Mouse (Mus musculus) forebrain, embryonic 16.5 days (tissue): ENCODE results near the gene Nr1h2. TPM values are rescaled to one million over a fixed set of nuclear protein-coding genes. Genes with fewer than 3 reads are reported as not detected.

Experiments used
- ATAC-seq: fragments of 200-750 bp; cut with Nextera tagmentation; 2 replicates; pipeline ENCODE4 v1.8.0; 2017; ENCODE audit warnings: mild to moderate bottlenecking, moderate library complexity
- H3K27ac ChIP-seq: fragments of 300-500 bp; sonication (generic); 2 replicates; pipeline ENCODE4 v1.5.1; 2014; ENCODE audit warnings: low read length, control low read depth
- H3K27me3 ChIP-seq: fragments of 300-500 bp; sonication (generic); replicated peaks from 2 replicates; pipeline ENCODE4 v1.6.1; 2014; ENCODE audit warnings: low read length; ENCODE audit not compliant: control insufficient read depth, insufficient read depth
- H3K36me3 ChIP-seq: fragments of 300-500 bp; sonication (generic); 2 replicates; pipeline ENCODE4 v1.6.1; 2014; ENCODE audit not compliant: control insufficient read depth, insufficient read depth
- H3K4me1 ChIP-seq: fragments of 300-500 bp; sonication (generic); replicated peaks from 2 replicates; pipeline ENCODE4 v1.6.1; 2014; ENCODE audit warnings: low read length; ENCODE audit not compliant: control insufficient read depth, insufficient read depth
- H3K4me2 ChIP-seq: fragments of 300-500 bp; sonication (generic); 2 replicates; pipeline ENCODE4 v1.6.1; 2014; ENCODE audit warnings: mild to moderate bottlenecking, low read length, control low read depth
- H3K4me3 ChIP-seq: fragments of 300-500 bp; sonication (generic); replicated peaks from 2 replicates; pipeline ENCODE4 v1.5.1; 2014; ENCODE audit warnings: mild to moderate bottlenecking, low read length, control low read depth
- H3K9ac ChIP-seq: fragments of 300-500 bp; sonication (generic); replicated peaks from 2 replicates; pipeline ENCODE4 v1.6.1; 2014; ENCODE audit warnings: low read depth, low read length, control low read depth
- H3K9me3 ChIP-seq: fragments of 300-500 bp; sonication (generic); 2 replicates; pipeline ENCODE4 v1.6.1; 2016; ENCODE audit warnings: low read length; ENCODE audit not compliant: control insufficient read depth
- WGBS: fragments of 180-500 bp; shearing (Covaris S2); extraction: QIAGEN DNeasy Blood & Tissue Kit; methylation state at CpG from one replicate; pipeline ENCODE4 v1.1.7; 2014; 5-methylcytosine and 5-hydroxymethylcytosine counted together
- polyA plus RNA-seq: library from polyadenylated mRNA; unstranded; fragments of >200 nt; fragmentation: Nextera tagmentation; extraction: Ambion mirVana; gene quantifications from 2 replicates; pipeline ENCODE4 v1.2.1, GENCODE M21; 2015

The Nr1h2 gene
- polyA plus RNA-seq, 1 experiment from 2014 or later: 69.8 TPM

DNA sequence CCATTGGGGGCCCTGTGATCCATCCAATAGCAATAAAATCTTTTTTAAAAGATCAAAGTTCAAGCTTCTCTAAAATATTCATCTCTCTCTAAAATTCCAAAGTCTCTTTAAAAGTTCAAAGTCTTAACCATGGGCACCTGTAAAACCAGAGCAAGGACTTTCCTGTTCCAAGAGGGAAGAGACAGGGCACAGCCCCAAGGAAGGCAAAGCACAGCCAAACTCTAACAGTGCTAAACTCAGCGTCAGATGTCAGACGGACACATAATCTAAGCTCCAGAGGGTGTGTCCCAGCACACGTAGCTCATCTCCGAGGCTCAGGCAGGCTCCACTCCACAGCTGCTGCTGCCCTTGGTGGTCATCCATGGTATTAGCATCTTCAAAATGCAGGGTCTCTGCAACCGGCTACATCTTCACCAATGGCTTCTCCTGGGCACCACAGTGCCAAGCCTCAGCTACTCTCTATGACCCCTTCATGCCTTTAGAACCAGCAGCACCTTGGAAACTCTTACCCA, 22.6 kb upstream of the Nr1h2 start:
- Histone ChIP-seq H3K9me3 (no peaks in the 10 kb centered on the region; the same call in 1 of the 2 replicates), H3K36me3 (no peaks in the 10 kb centered on the region), H3K4me2 (no peak overlapping the region), H3K9ac (no peak overlapping the region), H3K4me1 (no peaks in the 10 kb centered on the region), H3K27me3 (no peaks in the 10 kb centered on the region), H3K27ac (no peak overlapping the region), H3K4me3 (no peak overlapping the region)
- WGBS: 64% methylated on average over 5 of the region's 5 CpGs
- no peak for ATAC-seq

DNA sequence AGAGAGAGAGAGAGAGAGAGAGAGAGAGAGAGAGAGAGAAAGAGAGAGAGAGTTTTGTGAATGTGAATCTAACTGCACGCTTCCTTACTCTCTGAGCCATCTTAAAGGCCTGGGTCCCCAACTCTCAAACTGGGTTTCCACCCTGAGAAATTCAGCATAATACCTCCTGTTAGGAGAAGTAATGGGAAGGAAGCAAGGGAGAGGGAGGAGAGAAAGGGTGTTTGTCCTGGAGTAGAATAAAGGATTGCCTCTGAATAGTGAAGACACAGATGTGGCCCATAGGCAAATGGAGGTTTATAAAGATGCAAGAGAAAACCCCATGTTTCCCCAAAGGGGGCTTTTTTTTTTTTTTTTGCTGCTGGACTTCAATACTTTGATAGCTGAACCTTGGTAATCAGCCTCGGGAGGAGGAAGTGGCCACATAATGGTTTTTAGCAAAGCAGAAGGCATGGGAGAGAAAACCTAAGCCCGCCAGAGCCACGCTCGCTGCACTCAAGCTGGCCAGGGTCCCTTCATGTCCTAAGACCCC, 19.3 kb upstream of the Nr1h2 start:
- no peaks in the 10 kb centered on the region for H3K9me3 ChIP-seq
- H3K4me1 ChIP-seq: no peaks in the 10 kb centered on the region
- H3K4me3 ChIP-seq: no peak overlapping the region
- H3K4me2 ChIP-seq: no peak overlapping the region
- H3K27me3 ChIP-seq: 0 out of 2 replicates have a peak, but pooled peaks cover under 1% of the 10 kb centered on the region
- H3K27ac ChIP-seq: no peak overlapping the region
- H3K36me3 ChIP-seq: no peaks in the 10 kb centered on the region
- H3K9ac ChIP-seq: no peak overlapping the region
- ATAC-seq: no peak
- 69% methylated on average over 5 of the region's 5 CpGs for WGBS

DNA sequence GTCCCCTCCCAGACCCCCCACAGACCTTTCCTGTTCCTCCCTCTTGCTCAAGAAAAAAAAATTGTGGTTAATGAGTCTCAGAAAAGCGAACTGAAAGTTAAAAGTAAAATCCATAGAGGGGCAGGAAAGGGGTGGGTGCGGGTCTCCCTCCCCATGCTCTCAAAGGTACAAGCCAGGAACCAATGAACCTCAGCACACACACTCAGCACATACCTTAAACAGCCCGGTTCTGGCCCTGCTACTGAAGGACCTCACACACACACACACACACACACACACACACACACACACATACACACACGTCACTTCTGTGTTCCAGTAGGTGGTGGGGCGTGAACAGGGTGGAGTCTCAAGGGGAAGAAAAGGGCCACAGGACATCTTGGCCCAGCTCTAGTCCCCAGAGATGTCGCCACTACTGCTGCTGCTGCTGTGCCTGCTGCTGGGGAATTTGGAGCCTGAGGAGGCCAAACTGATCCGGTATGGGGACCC, 18.5 kb upstream of the Nr1h2 start, which contains the start of gene Napsa:
Gene Napsa (plus strand): TSS at position 168 of the 489 bp plus-strand sequence.
- no peak for ATAC-seq
- Histone ChIP-seq H3K27ac (no peak within 1 kb of the TSS), H3K4me1 (no peaks in the 10 kb centered on the region), H3K27me3 (0 out of 2 replicates have a peak, but pooled peaks cover 3% of the 10 kb centered on the region), H3K9ac (no peak within 1 kb of the TSS), H3K4me3 (no peak within 1 kb of the TSS), H3K9me3 (no peaks in the 10 kb centered on the region), H3K4me2 (no peak within 1 kb of the TSS), H3K36me3 (no peaks in the 10 kb centered on the region)
- WGBS: 34% methylated on average over 7 of the region's 7 CpGs

DNA sequence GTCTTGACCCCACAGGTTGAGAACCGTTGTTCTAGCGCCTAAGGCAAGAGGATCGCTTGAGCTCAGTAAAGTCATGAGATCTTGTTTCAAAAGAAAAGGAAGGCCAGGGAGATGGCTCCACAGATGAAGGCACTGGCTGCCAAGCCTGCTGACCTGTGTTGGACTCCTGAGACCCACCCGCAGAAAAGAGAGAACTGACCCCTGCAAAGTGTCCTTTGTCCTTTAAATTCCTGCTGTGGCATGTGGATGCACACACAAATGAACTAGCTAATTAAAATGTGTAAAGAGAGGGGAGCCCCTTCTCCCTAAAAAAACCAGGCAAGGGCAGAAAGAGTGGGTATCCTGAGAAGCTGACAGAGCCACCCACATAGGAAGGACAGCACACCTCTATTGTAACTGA, 18.1 kb upstream of the Nr1h2 start:
- WGBS: 29% methylated on average over 4 of the region's 4 CpGs
- H3K4me2 ChIP-seq: no peak overlapping the region
- no peaks in the 10 kb centered on the region for H3K9me3 ChIP-seq
- no peak overlapping the region for H3K4me3 ChIP-seq
- no peaks in the 10 kb centered on the region for H3K4me1 ChIP-seq
- no peak overlapping the region for H3K27ac ChIP-seq
- 0 out of 2 replicates have a peak, but pooled peaks cover 3% of the 10 kb centered on the region for H3K27me3 ChIP-seq
- H3K9ac ChIP-seq: no peak overlapping the region
- H3K36me3 ChIP-seq: no peaks in the 10 kb centered on the region
- no peak for ATAC-seq

DNA sequence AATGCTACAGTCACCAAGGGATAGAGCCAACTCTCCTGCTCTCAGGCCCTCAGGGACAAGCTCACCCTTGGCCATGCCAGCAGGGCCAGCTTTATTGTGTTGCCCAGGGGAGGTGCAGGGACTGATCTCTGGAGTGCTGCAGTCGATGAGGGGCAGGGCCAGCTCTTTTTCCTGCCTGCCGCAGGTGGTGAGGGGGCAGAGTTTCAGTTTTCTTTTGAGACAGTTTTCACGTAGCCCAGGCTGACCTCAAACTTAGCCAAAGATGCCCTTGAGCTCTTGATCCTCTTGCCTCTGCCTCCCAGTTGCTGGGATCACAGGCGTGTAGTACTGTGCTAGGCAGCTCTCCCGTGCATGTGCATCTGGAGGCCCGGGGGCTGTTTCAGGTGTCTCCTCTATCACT, 17.2 kb upstream of the Nr1h2 start:
- Histone ChIP-seq H3K4me1 (no peaks in the 10 kb centered on the region), H3K4me3 (no peak overlapping the region), H3K27ac (no peak overlapping the region), H3K36me3 (no peaks in the 10 kb centered on the region), H3K9ac (no peak overlapping the region), H3K4me2 (no peak overlapping the region), H3K9me3 (no peaks in the 10 kb centered on the region), H3K27me3 (0 out of 2 replicates have a peak, but pooled peaks cover 3% of the 10 kb centered on the region)
- ATAC-seq: no peak
- WGBS: 81% methylated on average over 6 of the region's 6 CpGs

DNA sequence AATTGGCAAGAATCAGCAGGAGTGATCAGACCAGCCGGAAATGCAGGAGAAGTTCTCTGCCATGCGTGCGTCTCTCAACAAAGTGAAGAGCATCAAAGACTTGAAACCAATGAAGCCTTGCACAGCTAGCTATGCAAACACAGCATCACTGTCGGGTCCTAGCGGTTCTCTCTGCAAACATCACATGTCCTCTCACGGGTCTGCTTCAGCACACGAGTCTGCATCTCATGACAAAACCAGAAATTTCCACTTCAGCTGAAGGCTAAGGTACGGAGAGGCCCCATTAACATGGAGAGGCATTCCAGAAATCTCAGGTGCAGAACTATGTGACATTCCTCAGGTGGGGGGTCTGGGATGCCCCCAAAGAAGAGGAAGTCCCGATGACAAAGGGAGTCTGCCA, 15.1 kb upstream of the Nr1h2 start:
- Histone ChIP-seq H3K27ac (no peak overlapping the region), H3K27me3 (0 out of 2 replicates have a peak, but pooled peaks cover 3% of the 10 kb centered on the region), H3K4me3 (no peak overlapping the region), H3K4me2 (no peak overlapping the region), H3K4me1 (no peaks in the 10 kb centered on the region), H3K9me3 (no peaks in the 10 kb centered on the region), H3K36me3 (no peaks in the 10 kb centered on the region), H3K9ac (no peak overlapping the region)
- ATAC-seq: no peak
- WGBS: 75% methylated on average over 9 of the region's 9 CpGs

DNA sequence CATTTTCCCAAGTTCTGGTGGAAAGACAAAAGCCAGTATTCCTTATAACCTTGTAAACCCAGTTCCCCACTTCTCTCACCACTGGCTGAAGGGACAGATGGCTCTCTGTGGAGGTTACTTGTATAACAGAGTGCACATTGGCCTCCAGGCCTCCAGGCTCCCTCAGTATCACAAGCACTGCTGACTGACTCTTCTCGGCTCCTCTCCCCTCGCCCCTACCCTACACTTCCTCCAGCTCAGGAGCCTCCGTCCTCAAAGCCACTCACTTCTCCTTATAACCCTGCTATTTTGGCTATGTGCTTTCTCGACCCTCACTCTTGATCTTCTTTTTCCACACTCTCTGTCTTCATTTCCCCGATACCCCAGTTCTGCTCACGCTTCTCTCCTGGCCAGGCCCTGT, 11.7 kb upstream of the Nr1h2 start:
- H3K4me1 ChIP-seq: no peaks in the 10 kb centered on the region
- no peaks in the 10 kb centered on the region for H3K36me3 ChIP-seq
- H3K4me3 ChIP-seq: no peak overlapping the region
- WGBS: 78% methylated on average over 6 of the region's 6 CpGs
- H3K27ac ChIP-seq: no peak overlapping the region
- H3K9me3 ChIP-seq: no peaks in the 10 kb centered on the region
- H3K9ac ChIP-seq: no peak overlapping the region
- H3K4me2 ChIP-seq: no peak overlapping the region
- ATAC-seq: no peak
- H3K27me3 ChIP-seq: 0 out of 2 replicates have a peak, but pooled peaks cover 3% of the 10 kb centered on the region

DNA sequence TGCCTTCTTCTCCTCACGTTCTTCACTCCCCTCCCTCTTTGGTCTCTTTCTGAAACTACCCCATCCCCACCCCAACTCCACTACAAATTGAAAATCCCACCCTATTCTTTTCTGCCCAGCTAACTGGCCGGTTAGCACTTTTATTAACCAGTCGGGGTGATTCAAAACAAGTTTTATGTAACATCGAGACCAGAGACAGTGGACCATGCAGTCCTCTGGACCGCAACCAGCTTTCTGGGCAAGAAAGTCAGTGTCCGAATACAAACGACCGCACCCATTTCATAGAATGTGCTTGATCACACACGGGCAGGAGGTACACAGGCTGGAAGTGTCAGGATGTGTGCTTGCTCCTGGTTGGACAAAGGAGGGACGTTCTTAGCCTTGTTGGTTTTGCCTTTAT, 10.7 kb upstream of the Nr1h2 start:
- Histone ChIP-seq H3K27ac (no peak overlapping the region), H3K27me3 (0 out of 2 replicates have a peak, but pooled peaks cover 3% of the 10 kb centered on the region), H3K4me3 (no peak overlapping the region), H3K9me3 (no peaks in the 10 kb centered on the region), H3K4me1 (no peaks in the 10 kb centered on the region), H3K36me3 (no peaks in the 10 kb centered on the region), H3K9ac (no peak overlapping the region), H3K4me2 (no peak overlapping the region)
- no peak for ATAC-seq
- WGBS: 83% methylated on average over 10 of the region's 10 CpGs

DNA sequence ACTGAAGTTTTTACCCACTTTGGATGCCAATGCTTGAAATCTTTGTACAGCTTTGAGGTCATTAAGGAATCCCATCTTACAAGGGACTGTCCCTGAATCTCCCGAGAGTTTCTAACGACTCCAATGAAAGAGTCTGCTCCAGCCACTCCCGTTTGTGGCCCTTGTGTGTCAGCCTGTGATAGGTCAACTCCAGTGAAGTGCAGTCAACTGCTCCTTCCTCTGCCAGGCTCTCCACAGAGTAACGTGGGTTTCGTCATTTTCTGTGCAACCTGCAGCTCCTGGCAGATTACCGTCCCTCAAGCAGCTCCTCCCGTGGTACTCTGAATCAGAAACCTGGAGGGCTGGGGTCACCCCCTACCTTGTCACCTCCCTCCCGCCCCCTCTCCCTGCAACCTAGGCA, 9.5 kb upstream of the Nr1h2 start:
- WGBS: 46% methylated on average over 8 of the region's 8 CpGs

More for the DNA sequence above, 9.5 kb upstream of the Nr1h2 start:
- no peak overlapping the region for H3K9ac ChIP-seq
- no peaks in the 10 kb centered on the region for H3K9me3 ChIP-seq
- H3K36me3 ChIP-seq: no peaks in the 10 kb centered on the region
- H3K27ac ChIP-seq: no peak overlapping the region
- no peak overlapping the region for H3K4me3 ChIP-seq
- H3K4me2 ChIP-seq: no peak overlapping the region
- ATAC-seq: no peak
- no peaks in the 10 kb centered on the region for H3K4me1 ChIP-seq
- H3K27me3 ChIP-seq: 0 out of 2 replicates have a peak, but pooled peaks cover 3% of the 10 kb centered on the region
